Mouse (Mus musculus) spleen, adult 2 months (tissue): ENCODE measurements around the gene Ccnd3.

Source experiments
- CTCF ChIP-seq: fragments of 200-500 bp; IDR thresholded peaks from 2 replicates; pipeline ENCODE4 v1.5.1; 2011; ENCODE audit warnings: mild to moderate bottlenecking, inconsistent platforms; ENCODE audit not compliant: insufficient read depth, insufficient read length, insufficient replicate concordance; ENCODE audit errors: extremely low read depth
- POLR2A ChIP-seq: fragments of 200-500 bp; IDR thresholded peaks from 2 replicates; pipeline ENCODE4 v1.6.1; 2011; ENCODE audit warnings: low read depth, low read length, inconsistent platforms

- TF ChIP-seq CTCF, result no peak
- TF ChIP-seq POLR2A, result no peak
Observed at GRCm38 (mm10) chr17:47616119-47616518, 111.3 kb downstream of the Ccnd3 start.
